Mouse (Mus musculus) forebrain, postnatal 0 days (tissue): ENCODE measurements around the gene Cd207. TPM values are rescaled to one million over a fixed set of nuclear protein-coding genes. Genes with fewer than 3 reads are reported as not detected.

Experiments
- ATAC-seq: fragments of 200-750 bp; cut with Nextera tagmentation; 2 replicates; pipeline ENCODE4 v1.8.0; 2017; ENCODE audit warnings: mild to moderate bottlenecking, moderate library complexity
- DNase-seq: peaks from one replicate; pipeline ENCODE4 v3.0.0-alpha.2; 2015
- H3K27ac ChIP-seq: fragments of 300-500 bp; sonication (generic); 2 replicates; pipeline ENCODE4 v1.5.1; 2014; ENCODE audit warnings: low read depth, mild to moderate bottlenecking, antibody characterized with exemption, low read length, moderate library complexity, mixed read lengths
- H3K27me3 ChIP-seq: fragments of 300-500 bp; sonication (generic); 2 replicates; pipeline ENCODE4 v1.6.1; 2014; ENCODE audit warnings: mild to moderate bottlenecking, low read length, mixed read lengths; ENCODE audit not compliant: insufficient read depth
- H3K36me3 ChIP-seq: fragments of 300-500 bp; sonication (generic); 2 replicates; pipeline ENCODE4 v1.6.1; 2014; ENCODE audit warnings: mild to moderate bottlenecking, moderate library complexity; ENCODE audit not compliant: insufficient read depth
- H3K4me1 ChIP-seq: fragments of 300-500 bp; sonication (generic); 2 replicates; pipeline ENCODE4 v1.6.1; 2014; ENCODE audit warnings: antibody characterized with exemption; ENCODE audit not compliant: insufficient read depth
- H3K4me2 ChIP-seq: fragments of 300-500 bp; sonication (generic); 2 replicates; pipeline ENCODE4 v1.6.1; 2014; ENCODE audit warnings: low read depth, mild to moderate bottlenecking, moderate library complexity
- H3K4me3 ChIP-seq: fragments of 300-500 bp; sonication (generic); 2 replicates; pipeline ENCODE4 v1.5.1; 2014; ENCODE audit warnings: low read depth, low read length, mixed read lengths
- H3K9ac ChIP-seq: fragments of 300-500 bp; sonication (generic); 2 replicates; pipeline ENCODE4 v1.6.1; 2014; ENCODE audit warnings: mild to moderate bottlenecking
- H3K9me3 ChIP-seq: fragments of 300-500 bp; sonication (generic); 2 replicates; pipeline ENCODE4 v1.6.1; 2016; ENCODE audit warnings: low read length
- CTCF ChIP-seq: sonication (generic); IDR thresholded peaks from 2 replicates; pipeline ENCODE4 v1.5.1; 2016; ENCODE audit warnings: antibody characterized with exemption, control low read depth, low read depth
- WGBS: fragments of 180-500 bp; shearing (Covaris S2); extraction: QIAGEN DNeasy Blood & Tissue Kit; methylation state at CpG from one replicate; pipeline ENCODE4 v1.1.7; 2014; 5-methylcytosine and 5-hydroxymethylcytosine counted together
- polyA plus RNA-seq: library from polyadenylated mRNA; unstranded; fragments of >200 nt; fragmentation: Nextera tagmentation; extraction: Ambion mirVana; gene quantifications from 2 replicates; pipeline ENCODE4 v1.2.1, GENCODE M21; 2015
- total RNA-seq: library from RNA; depleted of rRNA; stranded (reverse); fragments of >200 nt; gene quantifications from 2 replicates; pipeline ENCODE4 v1.2.3, GENCODE M21; 2014

Cd207 gene
- total and polyA plus RNA-seq, 2 experiments from 2014 or later: not detected

GRCm38 (mm10) chr6:83704294-83704693 is 26.6 kb upstream of the Cd207 start:
- Histone ChIP-seq H3K9me3 (no peaks in the 10 kb centered on the region), H3K27me3 (peaks cover 89% of the 10 kb centered on the region), H3K36me3 (no peaks in the 10 kb centered on the region), H3K27ac (no peak overlapping the region), H3K4me1 (no peaks in the 10 kb centered on the region), H3K4me3 (no peak overlapping the region), H3K9ac (no peak overlapping the region), H3K4me2 (no peak overlapping the region)
- DNase-seq (no peak), ATAC-seq (no peak)
- WGBS: 15% methylated on average over 1 of the region's 1 CpGs
- no peak for TF ChIP-seq CTCF

GRCm38 (mm10) chr6:83703722-83704078 is 26.0 kb upstream of the Cd207 start:
- WGBS: under 1% methylated on average over 10 of the region's 10 CpGs
- H3K36me3 ChIP-seq: no peaks in the 10 kb centered on the region

GRCm38 (mm10) chr6:83703000-83703721 is 25.5 kb upstream of the Cd207 start:
- no peak overlapping the region for H3K4me2 ChIP-seq
- H3K4me1 ChIP-seq: no peaks in the 10 kb centered on the region
- TF ChIP-seq CTCF: no peak
- no peaks in the 10 kb centered on the region for H3K9me3 ChIP-seq
- H3K9ac ChIP-seq: no peak overlapping the region
- ATAC-seq: no peak
- WGBS: 2% methylated on average over 27 of the region's 27 CpGs
- DNase-seq: no peak
- H3K27me3 ChIP-seq: peaks cover 89% of the 10 kb centered on the region
- H3K27ac ChIP-seq: no peak overlapping the region
- H3K4me3 ChIP-seq: no peak overlapping the region
- H3K36me3 ChIP-seq: no peaks in the 10 kb centered on the region

More at GRCm38 (mm10) chr6:83703722-83704078, 26.0 kb upstream of the Cd207 start:
- ATAC-seq: no peak
- no peaks in the 10 kb centered on the region for H3K4me1 ChIP-seq
- no peaks in the 10 kb centered on the region for H3K9me3 ChIP-seq
- TF ChIP-seq CTCF: no peak
- H3K27me3 ChIP-seq: peaks cover 89% of the 10 kb centered on the region
- peak; percentile 57 for DNase-seq
- no peak overlapping the region for H3K4me3 ChIP-seq
- no peak overlapping the region for H3K4me2 ChIP-seq
- H3K27ac ChIP-seq: no peak overlapping the region
- H3K9ac ChIP-seq: no peak overlapping the region

GRCm38 (mm10) chr6:83702146-83702999 is 24.7 kb upstream of the Cd207 start:
- DNase-seq (no peak), ATAC-seq (peak; percentile 38; the same call in 1 of the 2 replicates)
- no peaks in the 10 kb centered on the region for H3K36me3 ChIP-seq
- H3K27ac ChIP-seq: no peak overlapping the region
- 1% methylated on average over 53 of the region's 53 CpGs for WGBS
- no peak overlapping the region for H3K4me3 ChIP-seq
- no peak overlapping the region for H3K4me2 ChIP-seq
- H3K9ac ChIP-seq: no peak overlapping the region
- no peak for TF ChIP-seq CTCF
- H3K9me3 ChIP-seq: no peaks in the 10 kb centered on the region
- H3K4me1 ChIP-seq: no peaks in the 10 kb centered on the region
- peaks cover 90% of the 10 kb centered on the region for H3K27me3 ChIP-seq

- under 1% methylated on average over 11 of the region's 11 CpGs for WGBS
Observed at GRCm38 (mm10) chr6:83701001-83701400, 23.3 kb upstream of the Cd207 start.

GRCm38 (mm10) chr6:83699971-83700370 is 22.3 kb upstream of the Cd207 start:
- Histone ChIP-seq H3K4me1 (no peaks in the 10 kb centered on the region), H3K27ac (no peak overlapping the region), H3K36me3 (no peaks in the 10 kb centered on the region), H3K4me2 (no peak overlapping the region), H3K9ac (no peak overlapping the region), H3K27me3 (peaks cover 90% of the 10 kb centered on the region), H3K4me3 (no peak overlapping the region), H3K9me3 (no peaks in the 10 kb centered on the region)
- ATAC-seq: no peak
- DNase-seq: no peak
- no peak for TF ChIP-seq CTCF
- 9% methylated on average over 5 of the region's 5 CpGs for WGBS

More at GRCm38 (mm10) chr6:83701001-83701400, 23.3 kb upstream of the Cd207 start:
- DNase-seq (no peak), ATAC-seq (no peak)
- Histone ChIP-seq H3K36me3 (no peaks in the 10 kb centered on the region), H3K27ac (no peak overlapping the region), H3K9me3 (no peaks in the 10 kb centered on the region), H3K4me2 (no peak overlapping the region), H3K4me1 (no peaks in the 10 kb centered on the region), H3K9ac (no peak overlapping the region), H3K27me3 (peaks cover 89% of the 10 kb centered on the region), H3K4me3 (no peak overlapping the region)
- no peak for TF ChIP-seq CTCF

GRCm38 (mm10) chr6:83697932-83698331 is 20.3 kb upstream of the Cd207 start:
- ATAC-seq (no peak), DNase-seq (no peak)
- no peaks in the 10 kb centered on the region for H3K4me1 ChIP-seq
- TF ChIP-seq CTCF: no peak
- WGBS: under 1% methylated on average over 8 of the region's 8 CpGs
- no peaks in the 10 kb centered on the region for H3K9me3 ChIP-seq
- H3K9ac ChIP-seq: no peak overlapping the region
- peaks cover 91% of the 10 kb centered on the region for H3K27me3 ChIP-seq
- no peaks in the 10 kb centered on the region for H3K36me3 ChIP-seq
- H3K4me3 ChIP-seq: no peak overlapping the region
- no peak overlapping the region for H3K27ac ChIP-seq
- no peak overlapping the region for H3K4me2 ChIP-seq
